Mouse (Mus musculus) lung, embryonic 16.5 days (tissue): ENCODE results near the gene Cd300e. TPM values are rescaled to one million over a fixed set of nuclear protein-coding genes. Genes with fewer than 3 reads are reported as not detected.

ENCODE experiments used
- ATAC-seq: fragments of 200-750 bp; cut with Nextera tagmentation; 2 replicates; pipeline ENCODE4 v1.8.0; 2017; ENCODE audit warnings: low read depth, mild to moderate bottlenecking, moderate library complexity
- H3K27ac ChIP-seq: fragments of 300-500 bp; sonication (generic); 2 replicates; pipeline ENCODE4 v1.5.1; 2014; ENCODE audit warnings: mild to moderate bottlenecking, control low read depth, low read length
- H3K27me3 ChIP-seq: fragments of 300-500 bp; sonication (generic); 2 replicates; pipeline ENCODE4 v1.6.1; 2014; ENCODE audit warnings: low read depth, low read length, mixed read lengths; ENCODE audit not compliant: control insufficient read depth, insufficient read depth
- H3K36me3 ChIP-seq: fragments of 300-500 bp; sonication (generic); 2 replicates; pipeline ENCODE4 v1.6.1; 2014; ENCODE audit warnings: low read length; ENCODE audit not compliant: control insufficient read depth, insufficient read depth
- H3K4me1 ChIP-seq: fragments of 300-500 bp; sonication (generic); replicated peaks from 2 replicates; pipeline ENCODE4 v1.6.1; 2014; ENCODE audit warnings: low read length, mixed read lengths; ENCODE audit not compliant: control insufficient read depth, insufficient read depth
- H3K4me2 ChIP-seq: fragments of 300-500 bp; sonication (generic); 2 replicates; pipeline ENCODE4 v1.6.1; 2014; ENCODE audit warnings: low read depth, low read length, control low read depth
- H3K4me3 ChIP-seq: fragments of 300-500 bp; sonication (generic); 2 replicates; pipeline ENCODE4 v1.5.1; 2014; ENCODE audit warnings: mild to moderate bottlenecking, low read length, control low read depth
- H3K9ac ChIP-seq: fragments of 300-500 bp; sonication (generic); 2 replicates; pipeline ENCODE4 v1.6.1; 2014; ENCODE audit warnings: low read length, control low read depth
- H3K9me3 ChIP-seq: fragments of 300-500 bp; sonication (generic); 2 replicates; pipeline ENCODE4 v1.6.1; 2016; ENCODE audit warnings: low read length; ENCODE audit not compliant: control insufficient read depth
- WGBS: fragments of 180-500 bp; shearing (Covaris S2); extraction: QIAGEN DNeasy Blood & Tissue Kit; methylation state at CpG from one replicate; pipeline ENCODE4 v1.1.7; 2014; 5-methylcytosine and 5-hydroxymethylcytosine counted together
- polyA plus RNA-seq: library from polyadenylated mRNA; unstranded; fragments of >200 nt; fragmentation: Nextera tagmentation; extraction: Ambion mirVana; gene quantifications from 2 replicates; pipeline ENCODE4 v1.2.1, GENCODE M21; 2015

Gene Cd300e
- polyA plus RNA-seq, 1 experiment from 2014 or later, result 0.06 TPM

DNA sequence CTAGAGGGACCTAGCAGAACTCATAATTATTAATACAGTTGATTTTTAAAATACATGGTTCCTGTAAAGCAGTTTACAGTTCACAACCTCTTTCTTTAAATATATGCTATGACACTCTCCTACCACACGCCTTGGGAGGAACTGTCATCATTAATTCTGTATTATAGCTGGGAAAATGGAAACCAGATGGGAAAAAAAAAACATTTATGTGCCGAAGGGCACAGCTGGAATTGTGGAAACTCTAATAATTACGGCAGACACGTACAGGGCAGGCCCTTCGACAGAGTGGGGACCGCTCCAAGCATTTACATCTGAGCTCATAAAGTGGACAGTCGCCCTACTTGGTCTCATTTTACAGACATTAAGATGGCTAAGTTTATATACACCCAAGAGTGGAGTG lies 38.8 kb upstream of the Cd300e start:
- Histone ChIP-seq H3K27me3 (no peaks in the 10 kb centered on the region), H3K4me2 (no peak overlapping the region), H3K9me3 (no peaks in the 10 kb centered on the region), H3K4me3 (no peak overlapping the region), H3K36me3 (no peaks in the 10 kb centered on the region), H3K27ac (no peak overlapping the region), H3K9ac (no peak overlapping the region), H3K4me1 (no peaks in the 10 kb centered on the region)
- whole genome bisulfite sequencing, result 45% methylated on average over 7 of the region's 7 CpGs
- no peak for ATAC-seq

DNA sequence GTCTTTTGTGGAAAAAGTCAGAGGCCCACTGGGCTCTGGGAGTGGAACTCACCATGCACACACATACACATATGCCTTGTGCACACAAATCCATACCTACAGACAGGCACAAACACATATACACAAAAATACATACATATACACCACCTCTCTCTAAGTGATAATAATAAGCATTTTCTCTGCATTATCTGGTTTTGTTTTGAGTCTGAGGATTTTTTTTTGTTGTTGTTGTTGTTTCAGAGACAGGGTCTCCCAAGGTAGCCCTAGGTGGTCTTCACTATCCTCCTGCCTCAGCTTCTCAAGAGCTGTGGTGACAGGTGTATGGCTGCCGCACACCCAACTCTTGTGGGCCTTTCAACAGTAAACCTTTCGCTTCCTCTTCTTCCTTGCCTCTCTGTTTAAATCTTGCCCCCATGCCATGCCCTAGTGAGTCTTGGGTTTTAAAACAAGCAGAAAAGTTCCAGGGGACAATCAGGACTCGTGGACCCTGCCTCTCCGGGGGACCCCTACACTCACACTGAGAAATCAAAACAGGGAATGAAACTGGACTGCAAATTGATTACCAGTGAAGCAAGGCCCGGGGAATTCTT lies 38.1 kb upstream of the Cd300e start:
- H3K9ac ChIP-seq, result no peak overlapping the region
- no peaks in the 10 kb centered on the region for H3K27me3 ChIP-seq
- no peak overlapping the region for H3K4me2 ChIP-seq
- H3K36me3 ChIP-seq, result no peaks in the 10 kb centered on the region
- no peaks in the 10 kb centered on the region for H3K4me1 ChIP-seq
- WGBS, result 76% methylated on average over 5 of the region's 5 CpGs
- H3K27ac ChIP-seq, result no peak overlapping the region
- H3K9me3 ChIP-seq, result no peaks in the 10 kb centered on the region
- ATAC-seq, result no peak
- no peak overlapping the region for H3K4me3 ChIP-seq

DNA sequence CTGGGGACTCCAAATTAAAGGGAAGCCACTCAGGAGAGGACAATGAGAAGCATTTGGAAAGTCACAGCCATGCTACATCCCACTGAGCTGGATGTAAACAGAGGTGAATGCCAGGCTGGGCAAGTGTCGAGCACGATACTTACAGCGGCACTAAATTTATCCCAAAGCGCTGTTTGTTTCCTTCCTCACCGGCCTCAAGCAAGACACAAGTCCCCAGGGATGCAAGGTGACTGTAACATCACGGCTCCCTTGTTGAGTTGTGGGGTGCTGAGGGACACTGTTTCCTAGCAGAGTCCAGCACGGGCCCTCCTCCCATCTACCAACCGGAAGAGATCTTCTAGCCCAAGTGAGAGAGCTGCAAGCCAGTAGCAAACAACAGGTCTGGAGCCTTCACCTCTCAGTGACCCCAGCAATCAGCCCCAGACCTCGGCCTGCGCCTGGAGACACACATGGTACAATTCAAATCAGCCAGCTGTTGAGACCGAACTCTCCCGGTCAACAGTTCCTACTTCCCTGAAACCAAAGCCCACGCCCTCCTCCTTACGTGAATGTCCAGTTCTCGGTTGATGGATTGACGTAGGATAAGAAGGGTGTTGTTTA lies 37.4 kb upstream of the Cd300e start:
- no peak for ATAC-seq
- no peak overlapping the region for H3K9ac ChIP-seq
- no peak overlapping the region for H3K27ac ChIP-seq
- no peaks in the 10 kb centered on the region for H3K4me1 ChIP-seq
- WGBS, result 32% methylated on average over 16 of the region's 16 CpGs
- H3K4me2 ChIP-seq, result no peak overlapping the region
- no peaks in the 10 kb centered on the region for H3K27me3 ChIP-seq
- no peaks in the 10 kb centered on the region for H3K36me3 ChIP-seq
- H3K4me3 ChIP-seq, result no peak overlapping the region
- no peaks in the 10 kb centered on the region for H3K9me3 ChIP-seq

DNA sequence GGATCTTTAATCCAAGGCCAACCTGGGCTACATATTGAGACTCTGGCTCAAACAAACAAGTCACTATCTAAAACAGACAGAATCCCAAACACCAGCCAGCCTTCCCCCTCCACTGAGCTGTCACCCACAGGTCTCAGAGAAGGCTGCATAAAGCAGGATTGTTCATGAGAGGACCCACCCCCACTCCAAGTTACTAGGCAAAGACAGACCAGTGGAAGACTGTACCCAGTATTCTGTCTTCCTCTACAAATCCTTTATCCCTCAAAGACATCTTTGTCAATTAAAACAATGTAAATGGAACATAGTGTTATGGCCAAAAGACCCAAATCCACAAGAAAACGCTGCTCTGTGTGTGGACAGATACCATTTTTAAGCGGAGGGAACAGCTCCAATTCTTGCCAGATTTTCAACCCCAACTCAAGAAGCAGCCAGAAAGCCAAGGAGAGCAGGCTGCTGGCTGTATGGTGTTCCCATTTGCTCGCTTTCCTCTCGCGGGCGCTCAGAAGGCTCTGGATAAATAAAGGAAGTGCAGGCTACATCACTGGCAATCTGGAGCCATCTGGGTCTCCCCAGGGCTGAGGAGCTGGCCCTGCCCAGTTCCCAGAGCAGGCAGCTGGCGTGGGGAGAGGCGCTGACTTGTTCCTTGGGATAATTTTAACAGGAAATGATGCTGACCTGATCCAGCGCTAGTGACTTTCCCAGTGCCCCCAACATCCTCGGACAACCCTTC lies 36.4 kb upstream of the Cd300e start:
- 32% methylated on average over 10 of the region's 10 CpGs for WGBS
- H3K9me3 ChIP-seq, result peaks cover 2% of the 10 kb centered on the region
- no peak for ATAC-seq
- no peaks in the 10 kb centered on the region for H3K36me3 ChIP-seq
- H3K9ac ChIP-seq, result no peak overlapping the region
- no peak overlapping the region for H3K4me2 ChIP-seq
- no peaks in the 10 kb centered on the region for H3K27me3 ChIP-seq
- H3K4me3 ChIP-seq, result no peak overlapping the region
- no peaks in the 10 kb centered on the region for H3K4me1 ChIP-seq
- no peak overlapping the region for H3K27ac ChIP-seq

DNA sequence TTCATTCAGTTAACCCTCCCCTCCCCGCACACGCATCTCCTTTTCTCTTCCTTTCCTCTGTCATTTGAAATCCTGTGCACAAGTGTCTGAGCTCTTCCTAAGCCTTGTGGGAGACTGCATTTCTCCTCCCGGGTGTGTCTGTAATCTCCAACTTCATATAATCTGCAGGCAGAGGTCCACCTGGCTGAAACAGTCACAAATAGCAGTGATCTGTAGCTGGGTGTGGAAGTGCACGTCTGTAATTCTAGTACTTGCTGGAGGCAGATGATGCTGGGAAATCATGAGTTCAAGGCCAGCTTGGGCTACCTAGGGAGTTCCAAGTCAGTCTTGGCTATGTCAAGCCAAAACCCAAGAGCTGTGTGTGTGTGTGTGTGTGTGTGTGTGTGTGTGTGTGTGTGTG lies 30.2 kb upstream of the Cd300e start:
- H3K4me1 ChIP-seq, result no peaks in the 10 kb centered on the region
- no peak overlapping the region for H3K27ac ChIP-seq
- H3K27me3 ChIP-seq, result peaks cover 15% of the 10 kb centered on the region
- H3K4me2 ChIP-seq, result no peak overlapping the region
- no peaks in the 10 kb centered on the region for H3K36me3 ChIP-seq
- H3K9me3 ChIP-seq, result peaks cover 8% of the 10 kb centered on the region
- 21% methylated on average over 4 of the region's 4 CpGs for WGBS
- no peak for ATAC-seq
- no peak overlapping the region for H3K9ac ChIP-seq
- no peak overlapping the region for H3K4me3 ChIP-seq

DNA sequence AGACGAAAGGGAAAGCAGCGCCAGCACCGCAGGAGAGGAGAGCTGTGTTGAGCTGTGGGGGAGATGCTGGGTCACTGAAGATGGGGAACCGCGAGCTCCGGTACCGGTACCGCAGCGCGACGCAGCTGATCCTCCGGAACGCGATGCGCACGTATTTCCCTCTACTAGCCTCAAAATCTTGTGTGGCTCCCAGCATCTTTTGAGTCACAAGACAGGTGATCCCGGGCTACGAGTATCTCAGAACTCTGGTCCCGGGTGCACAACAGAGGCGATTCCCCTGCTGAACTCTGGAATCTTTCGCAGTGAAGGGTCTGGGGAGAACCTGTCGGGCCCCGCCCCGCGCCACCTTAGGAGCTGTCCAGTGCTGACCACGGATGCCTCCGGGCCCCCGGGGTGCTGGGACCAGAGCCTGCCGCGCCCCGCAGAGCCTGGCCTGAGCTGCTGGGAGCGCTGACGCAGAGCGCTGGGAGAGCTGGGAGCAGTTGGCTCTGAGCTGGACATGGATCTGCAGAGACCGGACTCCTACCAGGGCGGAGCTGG lies 29.5 kb upstream of the Cd300e start, which contains the start of gene Rab37:
Gene Rab37 (plus strand): TSS at position 70 of the 540 bp plus-strand sequence.
- peak; percentile 34; the same call in 1 of the 2 replicates for ATAC-seq
- H3K4me1 ChIP-seq, result no peaks in the 10 kb centered on the region
- no peaks in the 10 kb centered on the region for H3K36me3 ChIP-seq
- no peak within 1 kb of the TSS for H3K4me3 ChIP-seq
- WGBS, result 2% methylated on average over 36 of the region's 36 CpGs
- H3K27me3 ChIP-seq, result peaks cover 15% of the 10 kb centered on the region
- H3K9me3 ChIP-seq, result peaks cover 8% of the 10 kb centered on the region
- H3K4me2 ChIP-seq, result no peak within 1 kb of the TSS
- no peak within 1 kb of the TSS for H3K27ac ChIP-seq
- H3K9ac ChIP-seq, result no peak within 1 kb of the TSS

DNA sequence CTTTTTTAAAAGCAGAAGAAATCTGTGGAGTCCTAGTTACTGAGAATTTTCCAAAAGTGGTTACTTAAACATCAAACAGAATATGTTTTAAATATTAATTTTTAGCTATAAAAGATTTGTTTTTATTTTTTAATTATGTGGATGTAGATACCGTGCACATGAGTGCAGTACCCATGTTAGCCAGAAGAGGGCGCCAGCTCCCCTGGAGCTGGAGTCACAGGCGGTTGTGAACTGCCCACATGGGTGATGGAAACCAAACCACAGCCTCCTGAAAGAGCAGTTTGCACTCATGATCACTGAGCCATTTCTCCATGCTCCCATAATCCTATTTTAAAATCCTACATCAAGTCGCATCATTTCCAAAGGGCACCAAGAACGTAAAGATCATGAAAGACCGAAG lies 27.9 kb upstream of the Cd300e start:
- no peaks in the 10 kb centered on the region for H3K4me1 ChIP-seq
- no peak for ATAC-seq
- no peak overlapping the region for H3K9ac ChIP-seq
- H3K9me3 ChIP-seq, result peaks cover 8% of the 10 kb centered on the region
- 67% methylated on average over 6 of the region's 6 CpGs for WGBS
- no peaks in the 10 kb centered on the region for H3K36me3 ChIP-seq
- no peak overlapping the region for H3K27ac ChIP-seq
- no peak overlapping the region for H3K4me2 ChIP-seq
- H3K27me3 ChIP-seq, result peaks cover 19% of the 10 kb centered on the region
- H3K4me3 ChIP-seq, result no peak overlapping the region

DNA sequence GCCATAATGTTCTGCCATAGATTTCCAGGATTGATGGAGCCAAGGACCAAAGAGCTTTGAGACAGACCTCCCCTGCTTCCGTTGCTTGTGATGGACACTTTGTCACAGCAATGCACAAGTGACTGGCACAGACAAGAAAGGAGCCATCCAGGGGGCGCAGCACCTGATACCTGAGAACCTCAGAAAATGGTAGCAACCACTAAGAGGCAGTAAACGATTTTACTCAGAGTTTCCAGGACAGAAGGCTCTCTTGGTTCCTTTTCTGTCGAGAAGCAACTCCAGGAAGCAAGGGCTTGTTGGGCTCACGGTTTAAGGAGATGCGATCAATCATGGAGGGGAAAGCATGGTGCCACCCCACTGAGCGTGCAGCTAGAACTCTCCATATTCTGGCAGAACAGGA lies 24.2 kb upstream of the Cd300e start:
- Histone ChIP-seq H3K4me3 (no peak overlapping the region), H3K4me1 (no peaks in the 10 kb centered on the region), H3K36me3 (no peaks in the 10 kb centered on the region), H3K9me3 (0 out of 2 replicates have a peak, but pooled peaks cover 3% of the 10 kb centered on the region), H3K27me3 (peaks cover 11% of the 10 kb centered on the region), H3K4me2 (no peak overlapping the region), H3K9ac (no peak overlapping the region), H3K27ac (no peak overlapping the region)
- 44% methylated on average over 7 of the region's 7 CpGs for WGBS
- no peak for ATAC-seq

DNA sequence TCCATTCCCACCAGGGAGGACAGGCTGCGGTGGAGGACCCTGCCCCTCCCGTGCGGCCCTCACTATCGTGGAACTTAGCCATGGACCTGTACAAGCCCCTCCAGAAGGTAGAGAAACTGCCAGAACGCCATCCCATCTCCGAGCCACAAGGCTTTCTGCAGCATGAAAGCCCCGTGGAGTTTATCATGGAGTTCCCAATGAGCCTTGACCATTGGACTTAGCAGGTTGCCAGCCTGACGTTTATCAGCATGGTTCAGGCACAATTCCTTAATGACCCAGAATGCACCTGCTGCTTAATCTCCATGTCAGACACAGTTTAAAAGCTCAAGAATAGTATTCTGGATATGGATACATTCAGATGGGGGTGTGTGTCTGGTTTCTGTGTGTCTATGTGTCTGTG lies 23.1 kb upstream of the Cd300e start:
- WGBS, result 63% methylated on average over 8 of the region's 8 CpGs
- Histone ChIP-seq H3K9me3 (0 out of 2 replicates have a peak, but pooled peaks cover 3% of the 10 kb centered on the region), H3K9ac (no peak overlapping the region), H3K4me2 (no peak overlapping the region), H3K4me3 (no peak overlapping the region), H3K27me3 (peaks cover 8% of the 10 kb centered on the region), H3K4me1 (no peaks in the 10 kb centered on the region), H3K36me3 (no peaks in the 10 kb centered on the region), H3K27ac (no peak overlapping the region)
- no peak for ATAC-seq
